In the genomic region with DNA sequence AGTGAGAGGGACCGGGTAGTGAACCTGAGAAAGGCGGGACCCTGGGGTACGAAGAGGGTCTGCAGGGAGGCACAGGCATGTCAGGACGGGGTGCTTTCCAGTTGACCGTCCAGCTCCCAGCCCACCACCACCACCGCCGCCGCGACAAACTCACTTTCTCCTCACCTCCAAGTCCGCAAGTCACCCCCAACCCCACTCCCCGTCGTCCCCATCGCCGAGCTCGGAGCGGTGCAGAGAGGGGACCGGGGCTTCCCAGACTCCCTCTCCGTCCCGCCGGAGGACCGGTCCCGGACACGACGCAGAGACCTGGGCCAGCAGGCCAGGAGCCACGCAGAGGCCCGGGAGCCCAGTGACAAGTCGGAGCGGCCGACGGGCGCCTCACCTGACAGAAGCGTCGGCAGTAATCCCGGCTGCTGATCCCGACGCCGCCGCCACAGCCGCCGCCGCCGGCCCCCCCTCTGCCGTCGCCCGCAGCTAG, we compare ENCODE assay signal across 7 mouse cellular contexts. TPM values are rescaled to one million over a fixed set of nuclear protein-coding genes. Genes with fewer than 3 reads are reported as not detected.
DNase-seq lines count a peak whose midpoint lies in the region; ATAC-seq and TF ChIP-seq lines count a peak whose summit lies in the region.

No protein-coding gene starts in this region.

- peak overlapping the region; percentile 89 for H3K27ac ChIP-seq in lung, embryonic 16.5 days (ENCODE audit: low read length)
- H3K27ac ChIP-seq in embryonic facial prominence, embryonic 15.5 days (replicated peaks), result peak overlapping the region; percentile 95
- H3K27ac ChIP-seq in hindbrain, postnatal 0 days, result peak overlapping the region; percentile 97
- H3K27ac ChIP-seq in midbrain, embryonic 16.5 days (ENCODE audit: low read length), result peak overlapping the region; percentile 99

- peaks cover 11% of the 10 kb centered on the region for H3K36me3 ChIP-seq in lung, embryonic 16.5 days (ENCODE audit: control insufficient read depth, insufficient read depth, low read length)
- peaks cover 13% of the 10 kb centered on the region for H3K36me3 ChIP-seq in embryonic facial prominence, embryonic 15.5 days
- peaks cover 9% of the 10 kb centered on the region for H3K36me3 ChIP-seq in hindbrain, postnatal 0 days (ENCODE audit: insufficient read depth, low read length)
- peaks cover 6% of the 10 kb centered on the region for H3K36me3 ChIP-seq in midbrain, embryonic 16.5 days (ENCODE audit: control insufficient read depth, insufficient read depth, low read length)

- ATAC-seq in lung, embryonic 16.5 days (ENCODE audit: low read depth), result peak; percentile 36
- no peak; the same call in none of the 2 replicates for ATAC-seq in embryonic facial prominence, embryonic 15.5 days (ENCODE audit: insufficient number of reproducible peaks, low FRiP score, low TSS enrichment, low read depth)
- no peak for ATAC-seq in hindbrain, postnatal 0 days
- ATAC-seq in midbrain, embryonic 16.5 days, result peak; percentile 66

- no peaks in the 10 kb centered on the region for H3K9me3 ChIP-seq in lung, embryonic 16.5 days (ENCODE audit: control insufficient read depth, low read length)
- H3K9me3 ChIP-seq in embryonic facial prominence, embryonic 15.5 days (replicated peaks), result no peaks in the 10 kb centered on the region
- H3K9me3 ChIP-seq in hindbrain, postnatal 0 days (ENCODE audit: low read length), result no peaks in the 10 kb centered on the region
- no peaks in the 10 kb centered on the region; the same call in 1 of the 2 replicates for H3K9me3 ChIP-seq in midbrain, embryonic 16.5 days (replicated peaks; ENCODE audit: control insufficient read depth, low read length, poor library complexity, severe bottlenecking)

- peak overlapping the region; percentile 97 for H3K9ac ChIP-seq in lung, embryonic 16.5 days (ENCODE audit: low read length)
- peak overlapping the region; percentile 96 for H3K9ac ChIP-seq in embryonic facial prominence, embryonic 15.5 days
- peak overlapping the region; percentile 91 for H3K9ac ChIP-seq in hindbrain, postnatal 0 days (replicated peaks; ENCODE audit: low read length)
- peak overlapping the region; percentile 93 for H3K9ac ChIP-seq in midbrain, embryonic 16.5 days (ENCODE audit: low read depth, low read length)

- no peak for DNase-seq in lung, postnatal 36 days
- no peak for DNase-seq in hindbrain, postnatal 0 days (ENCODE audit: low spot score)
- DNase-seq in ovary, postnatal 10 days (ENCODE audit: low spot score), result no peak
- no peak for DNase-seq in cerebellum, adult 9-11 months

- peak overlapping the region; percentile 98 for H3K4me3 ChIP-seq in lung, embryonic 16.5 days (ENCODE audit: low read length)
- peak overlapping the region; percentile 98 for H3K4me3 ChIP-seq in embryonic facial prominence, embryonic 15.5 days (replicated peaks)
- peak overlapping the region; percentile 97 for H3K4me3 ChIP-seq in hindbrain, postnatal 0 days (ENCODE audit: low read length)
- peak overlapping the region; percentile 98 for H3K4me3 ChIP-seq in midbrain, embryonic 16.5 days (ENCODE audit: low read depth, low read length)

- WGBS in lung, embryonic 16.5 days, result 0% methylated on average over 34 of the region's 45 CpGs
- WGBS in embryonic facial prominence, embryonic 15.5 days, result under 1% methylated on average over 34 of the region's 45 CpGs
- 1% methylated on average over 34 of the region's 45 CpGs for WGBS in hindbrain, postnatal 0 days
- 1% methylated on average over 30 of the region's 45 CpGs for WGBS in midbrain, embryonic 16.5 days

- TF ChIP-seq CTCF in hindbrain, postnatal 0 days (IDR thresholded peaks at IDR 0.05; ENCODE audit: low read depth), result no peak

- no peaks in the 10 kb centered on the region for H3K27me3 ChIP-seq in lung, embryonic 16.5 days (ENCODE audit: control insufficient read depth, insufficient read depth, low read depth, low read length)
- H3K27me3 ChIP-seq in embryonic facial prominence, embryonic 15.5 days, result no peaks in the 10 kb centered on the region
- H3K27me3 ChIP-seq in hindbrain, postnatal 0 days (ENCODE audit: insufficient read depth, low read length), result no peaks in the 10 kb centered on the region
- H3K27me3 ChIP-seq in midbrain, embryonic 16.5 days (ENCODE audit: control insufficient read depth, insufficient read depth, low read depth, low read length), result no peaks in the 10 kb centered on the region

- peaks cover 10% of the 10 kb centered on the region for H3K4me1 ChIP-seq in lung, embryonic 16.5 days (replicated peaks; ENCODE audit: control insufficient read depth, insufficient read depth, low read length)
- peaks cover 11% of the 10 kb centered on the region for H3K4me1 ChIP-seq in embryonic facial prominence, embryonic 15.5 days
- H3K4me1 ChIP-seq in hindbrain, postnatal 0 days (ENCODE audit: insufficient read depth, low read length), result peaks cover 9% of the 10 kb centered on the region; the same call in 1 of the 2 replicates
- H3K4me1 ChIP-seq in midbrain, embryonic 16.5 days (ENCODE audit: control insufficient read depth, insufficient read depth, low read length), result peaks cover 23% of the 10 kb centered on the region

- H3K4me2 ChIP-seq in lung, embryonic 16.5 days (ENCODE audit: low read depth, low read length), result peak overlapping the region; percentile 82
- H3K4me2 ChIP-seq in embryonic facial prominence, embryonic 15.5 days (replicated peaks), result peak overlapping the region; percentile 86
- peak overlapping the region; percentile 98 for H3K4me2 ChIP-seq in hindbrain, postnatal 0 days (ENCODE audit: low read depth, low read length)
- H3K4me2 ChIP-seq in midbrain, embryonic 16.5 days (ENCODE audit: low read length), result peak overlapping the region; percentile 80

RNA-seq across cellular contexts. Expression of a gene that starts 0.3 kb away (rescaled TPM):
- polyA plus RNA-seq in lung, embryonic 16.5 days (2015; fragmentation: Nextera tagmentation; extraction: Ambion mirVana), result 5.9 and 7.0 TPM in 2 replicates
- 5.6 and 5.8 TPM in 2 replicates for polyA plus RNA-seq in embryonic facial prominence, embryonic 15.5 days (2015; fragmentation: Nextera tagmentation; extraction: Ambion mirVana)
- 7.3 and 9.4 TPM in 2 replicates for total RNA-seq in hindbrain, postnatal 0 days (2014; rRNA removed)
- polyA plus RNA-seq in hindbrain, postnatal 0 days (2015; fragmentation: Nextera tagmentation; extraction: Ambion mirVana), result 2.6 and 3.0 TPM in 2 replicates
- 5.9 and 6.1 TPM in 2 replicates for polyA plus RNA-seq in midbrain, embryonic 16.5 days (2015; fragmentation: Nextera tagmentation; extraction: Ambion mirVana)

RNA-seq across cellular contexts. Expression of a gene that starts 0.7 kb away (rescaled TPM):
- polyA plus RNA-seq in lung, embryonic 16.5 days (2015; fragmentation: Nextera tagmentation; extraction: Ambion mirVana), result 87.9 and 92.0 TPM in 2 replicates
- polyA plus RNA-seq in embryonic facial prominence, embryonic 15.5 days (2015; fragmentation: Nextera tagmentation; extraction: Ambion mirVana), result 68.8 and 69.7 TPM in 2 replicates
- total RNA-seq in hindbrain, postnatal 0 days (2014; rRNA removed), result 53.0 and 54.4 TPM in 2 replicates
- polyA plus RNA-seq in hindbrain, postnatal 0 days (2015; fragmentation: Nextera tagmentation; extraction: Ambion mirVana), result 46.2 and 47.1 TPM in 2 replicates
- 73.4 and 82.7 TPM in 2 replicates for polyA plus RNA-seq in midbrain, embryonic 16.5 days (2015; fragmentation: Nextera tagmentation; extraction: Ambion mirVana)

Comparison
In these comparisons a context has a peak if more than half of its experiments do, and no peak if none do; other contexts are left out.
1. ATAC-seq: peak in lung, embryonic 16.5 days (single experiment) and midbrain, embryonic 16.5 days (single experiment); none in embryonic facial prominence, embryonic 15.5 days (single experiment) and hindbrain, postnatal 0 days (single experiment).
2. Peak in every context shown above with its lines, with median percentiles within 50 percentile points of each other: H3K27ac ChIP-seq, H3K4me2 ChIP-seq, H3K4me3 ChIP-seq and H3K9ac ChIP-seq.